Mouse (Mus musculus) liver, postnatal 0 days (tissue): ENCODE measurements at regions not wholly inside any gene's neighbourhood (a gene's known extent, or its start where the extent isn't known, plus 50 kb on each side); places are given as distances from the start of the nearest gene placed in this dataset.
A peak's percentile ranks its signal among the peaks of the same experiment; 100 is the strongest.

ENCODE experiments used
- ATAC-seq: fragments of 200-750 bp; cut with Nextera tagmentation; 2 replicates; pipeline ENCODE4 v1.8.0; 2017; ENCODE audit warnings: mild to moderate bottlenecking, moderate library complexity
- DNase-seq: peaks from one replicate; pipeline ENCODE4 v3.0.0-alpha.2; 2016
- H3K27ac ChIP-seq: fragments of 300-500 bp; sonication (generic); 2 replicates; pipeline ENCODE4 v1.5.1; 2014; ENCODE audit warnings: antibody characterized with exemption, moderate library complexity, mild to moderate bottlenecking, low read depth
- H3K27me3 ChIP-seq: fragments of 300-500 bp; sonication (generic); 2 replicates; pipeline ENCODE4 v1.6.1; 2014; ENCODE audit warnings: low read length, control low read depth, mixed read lengths; ENCODE audit not compliant: insufficient read depth
- H3K36me3 ChIP-seq: fragments of 300-500 bp; sonication (generic); replicated peaks from 2 replicates; pipeline ENCODE4 v1.6.1; 2014; ENCODE audit warnings: mild to moderate bottlenecking, control low read depth, low read length, moderate library complexity, mixed read lengths; ENCODE audit not compliant: insufficient read depth
- H3K4me1 ChIP-seq: fragments of 300-500 bp; sonication (generic); 2 replicates; pipeline ENCODE4 v1.6.1; 2014; ENCODE audit warnings: antibody characterized with exemption, mild to moderate bottlenecking, control low read depth; ENCODE audit not compliant: insufficient read depth
- H3K4me2 ChIP-seq: fragments of 300-500 bp; sonication (generic); 2 replicates; pipeline ENCODE4 v1.6.1; 2014; ENCODE audit warnings: low read depth, mild to moderate bottlenecking, low read length, moderate library complexity, mixed read lengths
- H3K4me3 ChIP-seq: fragments of 300-500 bp; sonication (generic); 2 replicates; pipeline ENCODE4 v1.5.1; 2014; ENCODE audit warnings: low read depth, low read length
- H3K9ac ChIP-seq: fragments of 300-500 bp; sonication (generic); replicated peaks from 2 replicates; pipeline ENCODE4 v1.6.1; 2014; ENCODE audit warnings: mild to moderate bottlenecking, moderate library complexity
- H3K9me3 ChIP-seq: fragments of 300-500 bp; sonication (generic); 2 replicates; pipeline ENCODE4 v1.6.1; 2016; ENCODE audit warnings: mild to moderate bottlenecking, control low read depth, low read length, mixed read lengths
- CTCF ChIP-seq: sonication (generic); IDR thresholded peaks from 2 replicates; pipeline ENCODE4 v1.5.1; 2016; ENCODE audit warnings: antibody characterized with exemption, low read depth
- EP300 ChIP-seq: IDR thresholded peaks from 2 replicates; pipeline ENCODE4 v1.6.1; 2016; ENCODE audit warnings: antibody characterized with exemption, low read depth, mild to moderate bottlenecking
- WGBS: fragments of 180-500 bp; shearing (Covaris S2); extraction: QIAGEN DNeasy Blood & Tissue Kit; methylation state at CpG from one replicate; pipeline ENCODE4 v1.1.7; 2014; ENCODE audit not compliant: insufficient replicate concordance; 5-methylcytosine and 5-hydroxymethylcytosine counted together

DNA sequence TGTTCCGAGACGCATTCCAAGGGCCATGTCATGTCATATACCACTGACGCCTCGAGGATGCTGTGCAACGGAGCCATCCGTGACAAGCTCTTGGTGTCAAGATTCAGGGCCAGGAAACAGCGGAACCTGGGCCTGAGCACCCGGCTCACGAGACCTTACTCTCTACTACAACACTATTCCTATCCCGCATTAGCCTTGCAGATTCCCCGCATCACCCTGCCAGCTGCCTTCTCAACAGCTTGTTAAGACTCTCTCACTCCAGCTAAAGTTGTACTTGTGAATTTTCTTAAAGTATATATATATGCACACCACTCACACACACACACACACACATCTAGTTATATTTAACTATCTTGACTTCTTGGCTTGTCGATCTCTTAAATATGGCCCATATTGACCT is 236.4 kb upstream of the Noct start:
- H3K4me1 ChIP-seq, result no peaks in the 10 kb centered on the region
- H3K9ac ChIP-seq, result no peak overlapping the region
- no peaks in the 10 kb centered on the region for H3K27me3 ChIP-seq
- no peak overlapping the region for H3K4me3 ChIP-seq
- no peak for DNase-seq
- TF ChIP-seq EP300, result no peak
- TF ChIP-seq CTCF, result no peak
- no peaks in the 10 kb centered on the region for H3K9me3 ChIP-seq
- 90% methylated on average over 12 of the region's 12 CpGs for WGBS
- H3K36me3 ChIP-seq, result no peaks in the 10 kb centered on the region
- no peak overlapping the region for H3K27ac ChIP-seq
- no peak for ATAC-seq
- no peak overlapping the region for H3K4me2 ChIP-seq

DNA sequence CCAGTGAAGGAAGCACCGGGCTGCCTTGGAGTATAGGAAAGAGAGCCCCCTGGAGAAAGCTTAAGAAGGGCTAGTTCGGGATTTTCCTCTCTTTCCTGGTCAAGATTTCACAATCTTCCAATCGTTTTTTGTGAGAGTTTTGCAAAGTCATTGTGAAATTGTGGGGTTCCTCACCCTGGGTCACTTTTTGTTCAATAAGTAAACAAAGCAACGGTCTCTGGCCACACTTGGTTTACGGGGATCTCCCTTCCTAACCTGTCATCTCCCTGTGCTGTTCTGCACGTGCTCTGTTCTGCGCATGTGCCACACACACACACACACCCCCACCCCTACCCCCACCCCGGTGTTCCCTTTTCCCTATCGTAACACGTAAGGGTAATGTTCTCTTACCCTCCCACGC is 233.4 kb upstream of the Noct start:
- Histone ChIP-seq H3K4me2 (peak overlapping the region; percentile 29; the same call in 1 of the 2 replicates), H3K4me1 (no peaks in the 10 kb centered on the region), H3K27me3 (no peaks in the 10 kb centered on the region), H3K9me3 (no peaks in the 10 kb centered on the region), H3K27ac (no peak overlapping the region), H3K9ac (no peak overlapping the region), H3K36me3 (no peaks in the 10 kb centered on the region), H3K4me3 (no peak overlapping the region)
- WGBS, result 54% methylated on average over 11 of the region's 11 CpGs
- TF ChIP-seq CTCF (no peak), EP300 (no peak)
- ATAC-seq (peak; percentile 84), DNase-seq (peak; percentile 16)

DNA sequence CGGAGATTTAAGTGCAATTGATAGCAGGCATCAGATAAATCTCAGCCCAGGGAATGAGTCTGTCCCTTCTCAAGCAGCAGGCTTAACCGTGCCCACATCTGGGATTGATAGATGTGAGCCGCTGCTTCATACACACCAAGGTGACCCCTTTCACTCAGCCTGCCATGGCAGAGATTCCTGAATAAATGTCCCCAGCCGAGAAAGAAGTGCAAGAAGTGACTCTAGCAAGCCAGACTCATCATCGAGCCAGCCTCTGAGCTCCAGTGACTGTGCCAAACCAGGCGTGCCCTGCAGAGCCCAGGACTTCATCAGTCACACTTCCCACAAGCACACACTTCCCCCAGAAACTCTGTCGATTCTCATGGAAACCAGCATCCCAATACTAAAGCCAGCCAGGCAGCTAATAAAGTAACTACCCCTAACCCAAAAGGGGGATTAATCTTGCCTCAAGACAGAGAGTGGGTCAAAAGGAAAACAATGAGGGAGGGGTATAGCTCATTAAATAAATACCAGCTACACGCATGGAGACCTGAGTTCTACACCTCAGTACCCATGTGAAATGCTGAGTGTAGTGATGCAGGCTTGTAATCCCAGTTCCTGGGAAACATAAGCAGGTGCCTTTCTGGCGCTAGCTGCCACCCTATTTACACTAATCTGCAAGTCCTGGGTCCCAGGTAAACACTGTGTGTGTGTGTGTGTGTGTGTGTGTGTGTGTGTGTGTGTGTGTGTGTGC is 231.5 kb upstream of the Noct start:
- no peaks in the 10 kb centered on the region for H3K27me3 ChIP-seq
- no peaks in the 10 kb centered on the region for H3K36me3 ChIP-seq
- H3K4me2 ChIP-seq, result no peak overlapping the region
- DNase-seq, result no peak
- no peak overlapping the region for H3K4me3 ChIP-seq
- no peak for ATAC-seq
- H3K4me1 ChIP-seq, result no peaks in the 10 kb centered on the region
- no peak for TF ChIP-seq CTCF
- no peak for TF ChIP-seq EP300
- H3K9ac ChIP-seq, result no peak overlapping the region
- 72% methylated on average over 9 of the region's 9 CpGs for WGBS
- no peaks in the 10 kb centered on the region for H3K9me3 ChIP-seq
- no peak overlapping the region for H3K27ac ChIP-seq

DNA sequence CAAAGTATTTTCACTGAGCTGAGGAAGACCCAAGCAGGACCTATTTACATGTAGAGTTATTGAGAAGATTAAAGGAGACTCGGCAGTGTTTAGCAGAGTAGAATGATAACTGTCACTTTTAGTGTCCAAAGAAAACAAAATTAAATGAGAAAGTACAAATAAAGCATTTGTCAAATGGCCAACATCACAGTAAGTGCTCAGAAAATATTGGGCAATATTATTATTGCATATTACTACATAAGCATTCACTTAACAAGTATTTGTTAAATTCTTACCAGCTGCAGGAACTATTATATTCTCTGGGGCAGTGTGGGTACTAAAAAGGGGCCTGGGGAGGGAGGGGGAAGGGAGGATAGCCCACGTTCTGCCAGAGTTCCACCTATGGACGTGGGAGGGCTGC is 224.5 kb upstream of the Noct start:
- 49% methylated on average over 3 of the region's 3 CpGs for WGBS
- no peak for ATAC-seq
- no peak overlapping the region for H3K27ac ChIP-seq
- H3K4me1 ChIP-seq, result no peaks in the 10 kb centered on the region
- no peak overlapping the region for H3K4me2 ChIP-seq
- no peaks in the 10 kb centered on the region for H3K9me3 ChIP-seq
- H3K27me3 ChIP-seq, result no peaks in the 10 kb centered on the region
- TF ChIP-seq CTCF (no peak), EP300 (no peak)
- no peak overlapping the region for H3K9ac ChIP-seq
- no peak overlapping the region for H3K4me3 ChIP-seq
- no peaks in the 10 kb centered on the region for H3K36me3 ChIP-seq
- DNase-seq, result no peak

DNA sequence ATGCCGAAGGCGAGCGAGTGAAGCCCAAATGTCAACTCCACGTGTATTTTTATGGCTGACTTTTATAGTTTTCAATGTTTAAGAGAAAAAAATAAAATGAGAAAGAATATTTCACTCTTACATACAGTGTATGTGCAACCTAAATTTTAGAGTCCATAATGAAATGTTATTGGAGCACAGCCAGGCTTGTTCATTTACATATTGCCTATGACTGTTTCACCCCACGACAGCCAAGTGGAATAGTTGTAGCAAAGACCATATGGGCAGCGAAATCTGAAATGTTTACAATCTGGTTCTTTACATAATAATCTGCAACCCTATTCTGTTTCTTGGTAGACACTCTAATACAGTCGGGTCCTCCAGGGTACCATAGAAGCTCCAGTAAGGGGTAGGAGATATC is 223.3 kb upstream of the Noct start:
- ATAC-seq (no peak), DNase-seq (no peak)
- Histone ChIP-seq H3K9me3 (no peaks in the 10 kb centered on the region), H3K9ac (no peak overlapping the region), H3K27me3 (no peaks in the 10 kb centered on the region), H3K36me3 (no peaks in the 10 kb centered on the region), H3K4me3 (no peak overlapping the region), H3K4me1 (no peaks in the 10 kb centered on the region), H3K4me2 (no peak overlapping the region), H3K27ac (no peak overlapping the region)
- 82% methylated on average over 7 of the region's 7 CpGs for WGBS
- no peak for TF ChIP-seq CTCF
- no peak for TF ChIP-seq EP300

DNA sequence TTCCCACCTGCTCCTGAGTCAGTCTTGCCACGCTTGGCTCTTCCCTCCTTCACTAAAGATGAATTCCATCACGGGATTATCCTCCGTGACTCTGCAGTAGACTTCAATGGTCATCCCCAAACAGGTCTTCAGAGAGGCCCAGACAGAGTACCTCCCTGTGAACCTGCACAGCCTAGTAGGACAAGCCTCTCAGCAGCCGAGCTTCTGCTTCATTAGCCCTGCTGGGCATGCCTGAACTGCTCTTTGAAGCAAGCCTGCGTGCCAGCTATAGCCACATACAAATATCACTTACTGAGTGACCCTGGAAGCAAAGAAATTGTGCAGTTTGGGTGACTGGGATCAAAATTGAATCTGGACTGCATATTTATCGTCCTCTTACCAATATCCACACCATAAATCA is 221.6 kb upstream of the Noct start:
- Histone ChIP-seq H3K27me3 (no peaks in the 10 kb centered on the region), H3K9ac (no peak overlapping the region), H3K4me2 (no peak overlapping the region), H3K36me3 (no peaks in the 10 kb centered on the region), H3K4me3 (no peak overlapping the region), H3K4me1 (no peaks in the 10 kb centered on the region), H3K9me3 (no peaks in the 10 kb centered on the region), H3K27ac (no peak overlapping the region)
- ATAC-seq, result no peak
- WGBS, result 75% methylated on average over 6 of the region's 6 CpGs
- no peak for DNase-seq
- TF ChIP-seq EP300 (no peak), CTCF (no peak)
